Comparison of ENCODE assay signal across 8 mouse cellular contexts in the genomic region with DNA sequence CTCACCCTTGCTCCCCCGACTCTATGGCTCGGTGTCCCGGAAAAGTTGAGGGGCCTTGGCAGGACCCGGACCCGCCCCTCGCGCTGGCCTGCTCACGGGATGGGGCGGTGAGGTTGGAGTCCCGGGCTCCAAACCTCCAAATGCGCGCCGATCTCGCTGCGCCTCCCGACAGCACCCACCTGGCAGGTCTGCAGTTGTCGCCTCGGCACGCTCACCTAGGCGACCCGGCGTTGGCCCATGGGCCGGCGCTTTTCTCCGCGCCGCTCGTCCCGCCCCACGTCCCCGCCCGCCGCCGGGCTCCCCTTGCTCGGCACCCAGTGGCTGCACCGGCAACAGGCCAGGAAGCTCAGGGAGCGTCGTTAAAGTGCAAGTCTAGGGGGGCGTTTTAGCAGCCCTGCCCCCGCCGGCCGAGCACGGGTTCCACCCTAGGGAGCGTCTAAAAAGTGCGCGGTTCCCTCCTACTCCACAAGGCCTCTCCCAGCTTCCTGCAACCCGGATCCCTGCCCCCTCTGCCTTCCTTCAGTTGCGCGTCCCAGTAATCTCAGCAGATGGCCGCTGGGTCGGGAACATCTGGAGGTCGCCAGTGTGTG. TPM values are rescaled to one million over a fixed set of nuclear protein-coding genes. Genes with fewer than 3 reads are reported as not detected.
DNase-seq lines count a peak whose midpoint lies in the region; ATAC-seq lines count a peak whose summit lies in the region.

Gene Tsku (minus strand): TSS at position 266 of the 590 bp plus-strand sequence.

- H3K27me3 ChIP-seq in megakaryocyte, embryonic 14.5 days (replicated peaks), result peaks cover 85% of the 10 kb centered on the region

- intact Hi-C loops in gastrocnemius, postnatal 14 days (cut with DNase I; ENCODE audit: low total_unique reads), result no loop called here
- intact Hi-C loops in left cerebral cortex, postnatal 10 days (cut with DNase I), result no loop called here

- no peaks in the 10 kb centered on the region for H3K36me3 ChIP-seq in megakaryocyte, embryonic 14.5 days (replicated peaks; ENCODE audit: low read length)

- peaks cover 19% of the 10 kb centered on the region for H3K4me1 ChIP-seq in megakaryocyte, embryonic 14.5 days

- peak; percentile 95 to 97 for DNase-seq in adrenal gland, adult (ENCODE audit: inconsistent age in 2 of 2, low spot score in 1 of 2)
- peak; percentile 98 for DNase-seq in embryo, embryonic 10 days (ENCODE audit: low spot score)
- DNase-seq in gastrocnemius, postnatal 14 days, result peak; percentile 94
- peak; percentile 45 for DNase-seq in induced T-regulatory cell, adult 2 months (ENCODE audit: low read depth)
- peak; percentile 70 to 95 for DNase-seq in left cerebral cortex, postnatal 10 days (ENCODE audit: extremely low spot score in 1 of 2, low spot score in 2 of 2)
- peak; percentile 60 to 67 for DNase-seq in right cerebral cortex, postnatal 36 days (ENCODE audit: low spot score in 2 of 2)

- H3K9me3 ChIP-seq in megakaryocyte, embryonic 14.5 days, result peaks cover 20% of the 10 kb centered on the region

- H3K4me3 ChIP-seq in megakaryocyte, embryonic 14.5 days (replicated peaks), result peak within 1 kb of the TSS; percentile 89

- ATAC-seq in megakaryocyte-erythroid progenitor cell, adult 5-6 weeks (replicated peaks; ENCODE audit: low FRiP score, low TSS enrichment, poor library complexity, severe bottlenecking), result no peak

RNA-seq across cellular contexts. Expression of gene Tsku, which starts in this region (rescaled TPM):
- total RNA-seq in gastrocnemius, postnatal 14 days (2021), result 1 to 10 TPM; 4.0 to 4.2 TPM
- total RNA-seq in left cerebral cortex, postnatal 10 days (2021), result 1 to 10 TPM; 4.2 to 5.5 TPM
- polyA plus RNA-seq in megakaryocyte, embryonic 14.5 days (2012; ENCODE audit: insufficient read depth, low replicate concordance), result 1.2 TPM in 1 of 2 replicates, not detected in the other
- total RNA-seq in megakaryocyte-erythroid progenitor cell, adult 5-6 weeks (2014; fragmentation: Nextera tagmentation), result not detected in 2 replicates
- total RNA-seq in megakaryocyte-erythroid progenitor cell, adult 5-6 weeks (2017), result not detected in 2 replicates

Comparison
In these comparisons a context has a peak if more than half of its experiments do, and no peak if none do; other contexts are left out.
1. RNA of gene Tsku (total RNA-seq): 4.2 to 5.5 TPM in left cerebral cortex, postnatal 10 days and 4.0 to 4.2 TPM in gastrocnemius, postnatal 14 days; not detected in megakaryocyte-erythroid progenitor cell, adult 5-6 weeks; every median in the first group is over 4 times any median in the second.
2. DNase-seq: peak in every context shown above with its lines; median percentile 98 in embryo, embryonic 10 days; 96 in adrenal gland, adult; 94 in gastrocnemius, postnatal 14 days; 82 in left cerebral cortex, postnatal 10 days; 64 in right cerebral cortex, postnatal 36 days; 45 in induced T-regulatory cell, adult 2 months.